Mouse (Mus musculus): ENCODE measurements around the gene 4930404N11Rik.

Gene 4930404N11Rik

DNA sequence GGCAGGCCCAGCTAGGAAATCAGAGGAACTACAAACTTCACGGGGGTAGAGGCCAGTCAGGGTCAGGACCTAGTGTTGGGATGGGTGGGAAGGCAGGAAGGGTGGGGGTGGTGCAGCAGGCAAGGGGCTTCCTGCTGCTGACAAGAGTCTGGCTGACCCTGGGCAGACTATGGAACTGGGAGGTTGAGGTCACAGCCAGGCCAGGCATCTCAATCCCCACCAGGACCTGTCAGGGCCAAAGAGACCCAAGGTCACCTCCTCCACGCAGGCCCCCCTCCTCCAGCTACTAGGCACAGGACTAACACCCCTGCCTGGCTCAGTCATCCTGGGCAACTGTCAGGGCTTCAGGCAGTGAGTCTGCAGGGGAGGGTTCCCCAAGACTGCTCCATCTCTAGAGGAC, 37.7 kb downstream of the 4930404N11Rik start:
- peak; percentile 35 for DNase-seq

DNA sequence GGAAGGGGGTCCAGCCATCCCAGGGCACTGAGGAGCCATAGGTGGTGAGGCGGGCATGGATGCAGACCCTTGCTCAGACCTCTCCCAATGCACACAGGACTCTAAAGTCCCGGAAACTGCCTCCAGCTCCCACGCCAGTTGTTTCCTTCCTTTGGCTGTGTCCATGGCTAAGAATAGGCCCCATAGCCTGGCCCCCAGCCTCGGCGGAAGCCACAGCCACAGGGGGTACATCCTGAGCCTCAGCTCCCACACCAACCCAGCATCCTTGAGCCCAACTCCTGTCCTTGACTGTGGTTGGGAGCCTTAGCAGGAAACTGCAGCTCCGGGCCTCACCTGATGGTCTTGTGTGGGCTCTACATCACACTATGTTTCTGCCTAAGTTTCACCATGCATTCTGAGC, 38.8 kb downstream of the 4930404N11Rik start:
- DNase-seq, result peak; percentile 52

GRCm38 (mm10) chr10:81325781-81326180, 39.8 kb downstream of the 4930404N11Rik start:
- no peak for DNase-seq

- no peak for DNase-seq
Observed at GRCm38 (mm10) chr10:81325176-81325575, 40.4 kb downstream of the 4930404N11Rik start.

GRCm38 (mm10) chr10:81323791-81324530, 41.7 kb downstream of the 4930404N11Rik start:
- DNase-seq, result no peak

DNA sequence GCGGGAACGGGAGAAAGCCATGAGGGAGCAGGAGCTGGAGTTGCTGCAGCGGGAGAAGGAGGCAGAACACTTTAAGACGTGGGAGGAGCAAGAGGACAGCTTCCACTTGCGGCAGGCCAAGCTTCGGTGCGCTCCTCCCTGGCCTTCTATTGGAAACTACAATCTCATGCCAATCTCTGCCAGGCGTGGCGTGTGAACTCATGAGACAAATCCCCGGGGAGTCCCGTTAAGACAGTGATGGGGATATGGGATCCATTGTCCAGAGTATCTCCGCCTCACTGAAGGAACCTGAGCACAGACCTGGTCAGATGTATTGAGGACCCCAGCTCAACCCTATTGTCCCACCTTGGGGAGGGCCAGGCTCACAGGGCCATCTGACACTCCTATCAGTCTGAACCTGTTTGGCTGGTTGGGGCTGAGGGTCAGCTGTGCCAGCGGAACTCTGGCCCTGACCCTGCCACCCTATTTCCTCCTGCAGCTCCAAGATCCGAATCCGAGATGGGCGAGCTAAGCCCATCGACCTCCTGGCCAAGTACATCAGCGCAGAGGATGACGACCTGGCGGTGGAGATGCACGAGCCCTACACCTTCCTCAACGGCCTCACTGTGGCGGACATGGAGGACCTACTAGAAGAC, 42.4 kb downstream of the 4930404N11Rik start:
- DNase-seq, result no peak

DNA sequence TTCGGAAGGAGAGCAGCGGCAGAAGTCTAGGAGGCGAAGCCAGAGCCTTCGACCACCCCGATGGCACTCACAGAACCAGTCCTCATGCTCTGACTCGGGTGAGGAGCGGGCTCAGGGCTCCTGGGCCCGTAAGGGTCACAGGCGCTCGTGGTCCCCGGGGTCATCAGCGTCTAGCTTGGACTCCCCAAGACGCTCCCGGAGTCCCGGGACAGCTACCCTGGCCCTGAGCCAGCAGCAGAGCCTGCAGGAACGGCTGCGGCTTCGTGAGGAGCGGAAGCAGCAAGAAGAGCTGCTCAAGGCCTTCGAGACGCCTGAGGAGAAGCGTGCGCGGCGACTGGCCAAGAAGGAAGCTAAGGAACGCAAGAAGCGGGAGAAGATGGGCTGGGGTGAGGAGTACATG, 43.2 kb downstream of the 4930404N11Rik start:
- DNase-seq, result no peak

- DNase-seq, result no peak
Observed at GRCm38 (mm10) chr10:81321436-81321835, 44.2 kb downstream of the 4930404N11Rik start.

DNA sequence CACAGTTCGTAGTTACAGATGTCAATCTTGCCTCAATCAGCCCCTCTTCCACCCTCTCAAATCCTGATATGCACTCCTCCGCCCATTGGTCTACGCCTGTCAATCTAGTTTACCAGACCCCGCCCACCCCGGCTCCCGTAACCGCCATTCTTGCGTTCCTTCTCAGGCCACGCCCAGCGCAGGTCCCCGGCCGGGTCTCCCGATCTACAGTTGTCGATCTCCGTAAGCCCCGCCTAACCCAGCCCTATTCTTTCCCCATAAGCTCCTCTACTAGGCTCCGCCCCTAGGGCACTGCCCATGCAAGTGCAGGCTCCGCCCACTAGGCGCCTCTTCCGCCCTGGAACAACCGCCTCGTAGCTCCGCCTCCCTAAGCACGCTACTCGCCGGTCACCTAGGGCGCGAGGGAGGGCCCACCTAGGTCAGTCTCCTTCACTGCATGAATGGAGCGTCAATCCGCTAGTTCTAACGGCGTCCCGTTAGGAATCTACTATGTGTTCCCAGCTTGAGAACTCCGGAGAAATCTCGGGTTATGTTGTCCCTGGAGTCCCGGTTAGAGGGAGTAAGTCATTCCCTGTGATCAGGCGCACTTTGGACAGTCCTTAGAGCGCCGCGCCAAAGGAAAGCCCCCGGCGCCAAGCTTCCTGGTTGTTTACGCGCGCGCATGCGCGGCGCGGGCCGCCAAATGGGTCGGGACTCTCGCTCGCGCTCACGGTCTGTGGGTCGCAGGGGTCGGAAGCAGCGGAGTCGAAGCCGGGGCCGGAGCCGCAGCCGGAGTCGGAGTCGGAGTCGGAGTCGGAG, 44.9 kb downstream of the 4930404N11Rik start, which contains the start of gene Cactin:
TSS of gene Cactin (plus strand) at position 554 of the 798 bp plus-strand sequence.
- peak; percentile 98 for DNase-seq

DNA sequence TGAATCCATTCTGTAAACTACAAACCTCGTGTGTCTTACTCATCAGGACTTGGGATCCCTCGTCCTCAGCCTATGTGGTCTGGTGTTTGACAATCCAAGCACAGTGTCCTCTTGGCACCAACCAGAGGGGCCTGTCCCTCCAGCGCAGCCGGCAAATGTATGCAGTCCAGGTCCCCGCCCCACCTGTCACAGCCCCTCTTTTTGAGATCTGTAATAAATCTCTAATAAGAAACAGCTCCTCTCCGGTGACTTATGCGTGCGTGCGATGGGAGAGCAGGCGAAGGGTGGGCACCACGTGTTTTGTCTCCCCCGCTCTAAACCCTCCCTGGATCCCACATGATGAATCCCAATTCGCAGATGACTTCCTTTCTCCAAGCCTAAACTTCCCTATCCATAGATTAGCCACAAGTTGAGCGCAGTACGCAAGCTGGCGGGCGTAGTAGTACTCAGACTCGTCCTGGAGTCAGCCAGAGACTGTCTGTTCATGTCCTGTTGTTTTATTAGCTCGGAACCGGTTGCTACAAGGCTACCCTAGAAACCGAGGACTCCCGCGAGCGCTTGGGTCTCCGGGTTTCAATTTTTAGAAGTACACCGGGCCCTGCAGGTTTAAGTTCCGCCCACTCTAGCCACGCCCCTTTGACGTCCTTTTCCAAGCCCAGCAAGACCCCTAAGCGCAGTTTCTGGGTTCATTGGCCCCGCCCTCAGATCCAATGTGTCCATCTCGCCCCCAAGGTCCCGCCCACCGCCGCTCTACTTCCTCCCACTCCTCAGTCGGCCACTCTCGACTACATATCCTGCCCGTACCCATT, 45.7 kb downstream of the 4930404N11Rik start:
- no peak for DNase-seq

DNA sequence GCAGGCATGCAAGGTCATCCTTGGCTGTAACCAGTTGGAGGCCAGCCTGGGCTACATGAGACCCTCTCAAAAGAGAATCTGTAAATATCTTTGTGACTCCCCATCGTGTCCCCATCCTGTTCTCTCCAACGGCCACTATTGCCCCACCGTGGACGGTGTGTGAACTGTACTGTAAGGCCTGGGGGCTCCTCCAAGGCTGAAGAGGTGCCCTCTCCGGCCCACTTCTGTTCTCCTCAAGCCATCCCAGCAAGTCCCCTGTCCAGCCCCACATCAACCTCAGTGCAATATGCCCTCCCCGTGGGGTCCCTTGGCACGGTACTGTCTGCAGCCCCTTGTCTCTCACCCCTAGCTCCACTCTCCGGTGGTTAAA, 46.3 kb downstream of the 4930404N11Rik start:
- DNase-seq, result no peak

DNA sequence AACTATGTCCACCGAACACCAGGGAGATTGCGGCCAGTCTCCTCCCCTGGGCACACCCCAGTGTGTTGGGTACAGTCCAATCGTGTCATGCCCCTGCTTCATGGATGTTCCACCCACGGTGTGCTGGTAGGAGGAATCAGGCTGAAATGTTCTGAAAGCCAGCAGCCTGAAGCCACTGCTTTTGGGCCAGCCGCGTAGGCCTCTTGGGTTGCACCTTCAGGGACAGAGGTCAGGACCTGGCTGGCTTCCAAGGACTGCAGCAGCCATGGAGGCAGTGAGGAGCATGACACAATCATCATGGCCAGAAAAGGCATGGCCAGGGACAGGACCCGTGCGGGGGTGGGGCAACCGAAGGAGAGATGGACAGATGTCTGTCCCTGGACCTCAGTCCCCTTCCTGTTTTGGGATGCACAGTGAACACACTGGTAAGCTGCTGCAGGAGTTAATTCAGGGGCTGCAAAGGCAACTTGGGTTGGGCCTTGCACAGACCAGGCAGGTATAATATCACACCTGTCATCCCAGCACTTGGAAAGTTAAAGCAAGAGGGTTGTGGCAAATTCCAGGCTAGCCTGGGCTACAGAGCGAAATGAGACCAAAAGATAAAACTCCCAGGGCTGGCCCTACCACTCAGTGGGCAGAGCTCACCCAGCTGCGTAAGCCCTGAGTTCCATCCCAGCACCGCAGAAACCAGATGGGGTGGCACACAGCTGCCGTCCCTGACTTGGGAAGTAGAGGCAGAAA, 46.9 kb downstream of the 4930404N11Rik start:
- DNase-seq, result peak; percentile 39

DNA sequence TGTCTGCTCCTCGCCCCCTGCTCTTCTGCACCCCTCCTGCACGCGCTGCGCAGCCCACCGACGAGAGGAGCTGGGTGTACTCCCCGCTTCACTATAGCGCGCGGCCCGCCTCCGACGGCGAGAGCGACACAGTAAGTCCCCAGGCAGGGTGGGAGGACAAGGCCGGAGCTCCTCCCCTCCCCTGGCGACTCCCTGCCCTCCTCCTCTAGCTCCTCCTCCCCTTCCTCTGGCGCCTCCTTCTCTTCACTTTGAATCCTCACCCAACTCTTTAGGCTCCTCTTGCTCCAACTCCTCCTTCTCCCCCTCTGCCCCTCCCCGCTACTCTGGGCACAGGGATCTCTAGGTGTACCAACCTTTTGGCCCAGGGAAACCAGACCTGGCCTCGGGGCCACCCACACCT, 48.3 kb downstream of the 4930404N11Rik start:
- peak; percentile 69 for DNase-seq

GRCm38 (mm10) chr10:81316338-81317060, 49.1 kb downstream of the 4930404N11Rik start:
- peak; percentile 46 for DNase-seq

DNA sequence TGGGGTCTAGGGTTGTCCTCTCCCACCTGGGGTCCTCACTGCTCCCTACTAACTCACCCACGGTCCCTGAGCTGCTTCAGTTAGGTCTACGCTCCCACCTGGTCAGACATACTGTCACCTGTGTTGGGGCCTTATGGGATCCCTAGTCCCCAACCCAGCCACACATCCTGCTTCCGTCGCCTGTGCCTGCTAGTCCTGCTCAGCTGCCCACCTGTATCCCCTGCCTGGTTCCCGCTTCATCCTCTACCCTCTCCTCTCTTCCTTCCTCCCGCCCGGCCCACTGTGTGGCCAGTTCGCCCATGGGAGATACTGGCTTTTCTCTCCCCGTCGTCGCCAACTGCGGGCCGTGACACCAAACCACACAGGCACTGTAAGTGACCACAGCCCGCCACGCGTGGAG, 50.0 kb downstream of the 4930404N11Rik start:
- DNase-seq, result no peak

GRCm38 (mm10) chr10:81314201-81314600, 51.4 kb downstream of the 4930404N11Rik start:
- no peak for DNase-seq

DNA sequence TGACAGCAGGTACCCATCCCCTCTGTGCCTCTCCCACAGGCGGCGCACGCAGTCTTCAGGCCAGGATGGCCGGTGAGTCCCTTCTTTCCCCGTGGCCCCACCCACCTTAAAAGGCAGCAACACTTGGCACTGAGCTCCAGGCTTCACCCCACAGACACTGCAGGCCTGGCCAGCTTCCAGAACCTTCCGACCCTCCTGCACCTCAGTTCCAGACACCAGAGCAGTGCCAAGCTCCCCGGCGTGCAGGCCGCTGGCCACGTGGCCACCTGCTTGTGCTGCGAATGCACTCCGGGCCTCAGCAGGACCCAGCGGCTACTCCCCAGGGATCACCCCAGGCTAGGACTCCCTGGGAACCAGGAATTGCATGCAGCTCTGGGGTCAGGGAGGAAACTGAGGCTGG, 52.0 kb downstream of the 4930404N11Rik start:
- DNase-seq, result no peak

Data from kidney, adult 18-20 months (tissue).